7 mouse cellular contexts compared by ENCODE assay signal in genomic region chr13:37908493-37908892, GRCm38 (mm10).
A peak's percentile ranks its signal among the peaks of the same experiment; 100 is the strongest.
DNase-seq lines count a peak whose midpoint lies in the region; ATAC-seq and TF ChIP-seq lines count a peak whose summit lies in the region.

No protein-coding gene starts in this region.

- H3K9ac ChIP-seq in stomach, embryonic 15.5 days, result no peak overlapping the region

- peak; percentile 24 to 26 for DNase-seq in layer of hippocampus, adult 2 months (ENCODE audit: low spot score in 2 of 2)
- DNase-seq in layer of hippocampus, adult 9-10 months (ENCODE audit: low spot score), result no peak
- peak; percentile 51 to 54 for DNase-seq in cerebellum, adult 18-20 months
- peak; percentile 37 for DNase-seq in cerebellum, adult 8-10 months
- DNase-seq in adrenal gland, postnatal 14 days, result no peak
- DNase-seq in testis, postnatal 10 days (ENCODE audit: low spot score), result no peak

- no peaks in the 10 kb centered on the region for H3K27me3 ChIP-seq in stomach, embryonic 15.5 days (replicated peaks)

- H3K36me3 ChIP-seq in stomach, embryonic 15.5 days, result 0 out of 2 replicates have a peak, but pooled peaks cover 13% of the 10 kb centered on the region

- no peak for TF ChIP-seq CTCF in layer of hippocampus, adult 2 months (conservative IDR thresholded peaks at IDR 0.05)

- H3K4me3 ChIP-seq in layer of hippocampus, adult 2 months, result no peak overlapping the region
- no peak overlapping the region for H3K4me3 ChIP-seq in stomach, embryonic 15.5 days (replicated peaks)

- WGBS in stomach, embryonic 15.5 days, result 54% methylated on average over 6 of the region's 6 CpGs

- H3K9me3 ChIP-seq in stomach, embryonic 15.5 days, result no peaks in the 10 kb centered on the region

- peak; percentile 15; the same call in 1 of the 2 replicates for ATAC-seq in stomach, embryonic 15.5 days (ENCODE audit: insufficient read depth, low FRiP score, low read depth)

- H3K4me1 ChIP-seq in stomach, embryonic 15.5 days, result peaks cover 16% of the 10 kb centered on the region

- H3K27ac ChIP-seq in layer of hippocampus, adult 2 months, result peak overlapping the region; percentile 61; the same call in 1 of the 2 replicates
- peak overlapping the region; percentile 85 for H3K27ac ChIP-seq in stomach, embryonic 15.5 days

- H3K4me2 ChIP-seq in stomach, embryonic 15.5 days, result no peak overlapping the region

Comparison
In these comparisons a context has a peak if more than half of its experiments do, and no peak if none do; other contexts are left out.
1. DNase-seq: peak in layer of hippocampus, adult 2 months (2 of 2), cerebellum, adult 18-20 months (2 of 2) and cerebellum, adult 8-10 months (single experiment); none in layer of hippocampus, adult 9-10 months (single experiment), adrenal gland, postnatal 14 days (single experiment) and testis, postnatal 10 days (single experiment).